Mouse (Mus musculus) heart, embryonic 12.5 days (tissue): ENCODE measurements around the gene Mxd3. TPM values are rescaled to one million over a fixed set of nuclear protein-coding genes. Genes with fewer than 3 reads are reported as not detected.

Source experiments
- ATAC-seq: fragments of 200-750 bp; cut with Nextera tagmentation; 2 replicates; pipeline ENCODE4 v1.8.0; 2017; ENCODE audit warnings: moderate TSS enrichment, moderate library complexity; ENCODE audit not compliant: insufficient number of reproducible peaks, low FRiP score
- H3K27ac ChIP-seq: fragments of 300-500 bp; sonication (generic); 2 replicates; pipeline ENCODE4 v1.5.1; 2016; ENCODE audit warnings: mild to moderate bottlenecking, moderate library complexity; ENCODE audit not compliant: poor library complexity, severe bottlenecking
- H3K27me3 ChIP-seq: fragments of 300-500 bp; sonication (generic); replicated peaks from 2 replicates; pipeline ENCODE4 v1.6.1; 2016; ENCODE audit warnings: mild to moderate bottlenecking, moderate library complexity
- H3K36me3 ChIP-seq: fragments of 300-500 bp; sonication (generic); 2 replicates; pipeline ENCODE4 v1.6.1; 2016; ENCODE audit warnings: mild to moderate bottlenecking, moderate library complexity
- H3K4me1 ChIP-seq: fragments of 300-500 bp; sonication (generic); replicated peaks from 2 replicates; pipeline ENCODE4 v1.6.1; 2016; ENCODE audit warnings: mild to moderate bottlenecking
- H3K4me2 ChIP-seq: fragments of 300-500 bp; sonication (generic); 2 replicates; pipeline ENCODE4 v1.6.1; 2016; ENCODE audit warnings: mild to moderate bottlenecking, moderate library complexity
- H3K4me3 ChIP-seq: fragments of 300-500 bp; sonication (generic); 2 replicates; pipeline ENCODE4 v1.5.1; 2016; ENCODE audit warnings: mild to moderate bottlenecking
- H3K9ac ChIP-seq: fragments of 300-500 bp; sonication (generic); 2 replicates; pipeline ENCODE4 v1.6.1; 2016; ENCODE audit warnings: mild to moderate bottlenecking, moderate library complexity
- H3K9me3 ChIP-seq: fragments of 300-500 bp; sonication (generic); replicated peaks from 2 replicates; pipeline ENCODE4 v1.6.1; 2016; ENCODE audit warnings: mild to moderate bottlenecking, moderate library complexity
- WGBS: fragments of 180-500 bp; shearing (Covaris S2); methylation state at CpG from one replicate; pipeline ENCODE4 v1.1.7; 2016; 5-methylcytosine and 5-hydroxymethylcytosine counted together
- polyA plus RNA-seq: library from polyadenylated mRNA; unstranded; fragments of >200 nt; fragmentation: Nextera tagmentation; extraction: Ambion mirVana; gene quantifications from 2 replicates; pipeline ENCODE4 v1.2.1, GENCODE M21; 2016

Gene Mxd3
- polyA plus RNA-seq, 1 experiment from 2014 or later: 14.7 TPM

- no peak for ATAC-seq
- H3K4me1 ChIP-seq: peaks cover 25% of the 10 kb centered on the region
- 82% methylated on average over 3 of the region's 3 CpGs for WGBS
- H3K9ac ChIP-seq: no peak overlapping the region
- no peaks in the 10 kb centered on the region for H3K9me3 ChIP-seq
- no peaks in the 10 kb centered on the region for H3K27me3 ChIP-seq
- H3K4me2 ChIP-seq: no peak overlapping the region
- no peak overlapping the region for H3K4me3 ChIP-seq
- peaks cover 71% of the 10 kb centered on the region for H3K36me3 ChIP-seq
- no peak overlapping the region for H3K27ac ChIP-seq
These were observed 11.3 kb downstream of the Mxd3 start for GRCm38 (mm10) chr13:55318351-55318750.

GRCm38 (mm10) chr13:55314891-55315412, 14.7 kb downstream of the Mxd3 start:
- Histone ChIP-seq H3K27ac (no peak overlapping the region), H3K36me3 (peaks cover 95% of the 10 kb centered on the region), H3K4me3 (no peak overlapping the region), H3K4me2 (no peak overlapping the region), H3K4me1 (peaks cover 4% of the 10 kb centered on the region), H3K9me3 (no peaks in the 10 kb centered on the region), H3K27me3 (no peaks in the 10 kb centered on the region), H3K9ac (no peak overlapping the region)
- no peak for ATAC-seq
- 87% methylated on average over 2 of the region's 2 CpGs for WGBS

GRCm38 (mm10) chr13:55313051-55313450, 16.6 kb downstream of the Mxd3 start:
- WGBS: 92% methylated on average over 9 of the region's 9 CpGs
- Histone ChIP-seq H3K4me1 (no peaks in the 10 kb centered on the region), H3K27ac (no peak overlapping the region), H3K9me3 (no peaks in the 10 kb centered on the region), H3K36me3 (peaks cover 88% of the 10 kb centered on the region), H3K4me3 (no peak overlapping the region), H3K9ac (no peak overlapping the region), H3K27me3 (no peaks in the 10 kb centered on the region), H3K4me2 (no peak overlapping the region)
- ATAC-seq: no peak

GRCm38 (mm10) chr13:55312028-55312630, 17.5 kb downstream of the Mxd3 start:
- peaks cover 88% of the 10 kb centered on the region for H3K36me3 ChIP-seq
- 91% methylated on average over 8 of the region's 8 CpGs for WGBS

GRCm38 (mm10) chr13:55300913-55301312, 28.7 kb downstream of the Mxd3 start:
- Histone ChIP-seq H3K36me3 (peaks cover 76% of the 10 kb centered on the region), H3K4me1 (no peaks in the 10 kb centered on the region), H3K9me3 (no peaks in the 10 kb centered on the region), H3K27me3 (no peaks in the 10 kb centered on the region), H3K27ac (no peak overlapping the region), H3K4me2 (no peak overlapping the region), H3K4me3 (no peak overlapping the region), H3K9ac (no peak overlapping the region)
- no peak for ATAC-seq
- 86% methylated on average over 5 of the region's 5 CpGs for WGBS

More at GRCm38 (mm10) chr13:55312028-55312630, 17.5 kb downstream of the Mxd3 start:
- Histone ChIP-seq H3K4me1 (no peaks in the 10 kb centered on the region), H3K27ac (no peak overlapping the region), H3K4me3 (no peak overlapping the region), H3K27me3 (no peaks in the 10 kb centered on the region), H3K9ac (no peak overlapping the region), H3K9me3 (no peaks in the 10 kb centered on the region), H3K4me2 (no peak overlapping the region)
- no peak for ATAC-seq

- Histone ChIP-seq H3K27me3 (no peaks in the 10 kb centered on the region), H3K36me3 (peaks cover 76% of the 10 kb centered on the region), H3K9me3 (no peaks in the 10 kb centered on the region), H3K27ac (no peak overlapping the region), H3K4me2 (no peak overlapping the region), H3K4me1 (no peaks in the 10 kb centered on the region), H3K9ac (no peak overlapping the region), H3K4me3 (no peak overlapping the region)
- 95% methylated on average over 1 of the region's 1 CpGs for WGBS
- ATAC-seq: no peak
These were observed 32.9 kb downstream of the Mxd3 start for GRCm38 (mm10) chr13:55296760-55297159.

- H3K4me1 ChIP-seq: no peaks in the 10 kb centered on the region
- 90% methylated on average over 3 of the region's 3 CpGs for WGBS
- no peak overlapping the region for H3K4me2 ChIP-seq
- no peaks in the 10 kb centered on the region for H3K9me3 ChIP-seq
- H3K36me3 ChIP-seq: peaks cover 77% of the 10 kb centered on the region
- H3K9ac ChIP-seq: no peak overlapping the region
- H3K27ac ChIP-seq: no peak overlapping the region
- H3K27me3 ChIP-seq: no peaks in the 10 kb centered on the region
- no peak overlapping the region for H3K4me3 ChIP-seq
- no peak for ATAC-seq
These were observed 40.8 kb downstream of the Mxd3 start for GRCm38 (mm10) chr13:55288854-55289253.

- Histone ChIP-seq H3K4me3 (no peak overlapping the region), H3K9me3 (no peaks in the 10 kb centered on the region), H3K27me3 (no peaks in the 10 kb centered on the region), H3K9ac (no peak overlapping the region), H3K4me2 (no peak overlapping the region), H3K27ac (no peak overlapping the region), H3K36me3 (peaks cover 60% of the 10 kb centered on the region), H3K4me1 (no peaks in the 10 kb centered on the region)
- 78% methylated on average over 5 of the region's 5 CpGs for WGBS
- no peak for ATAC-seq
These were observed 52.0 kb downstream of the Mxd3 start for GRCm38 (mm10) chr13:55277646-55278045.

GRCm38 (mm10) chr13:55277203-55277602, 52.4 kb downstream of the Mxd3 start:
- Histone ChIP-seq H3K27me3 (no peaks in the 10 kb centered on the region), H3K27ac (no peak overlapping the region), H3K4me2 (no peak overlapping the region), H3K4me1 (no peaks in the 10 kb centered on the region), H3K9ac (no peak overlapping the region), H3K4me3 (no peak overlapping the region), H3K9me3 (no peaks in the 10 kb centered on the region), H3K36me3 (peaks cover 58% of the 10 kb centered on the region)
- WGBS: 88% methylated on average over 5 of the region's 5 CpGs
- ATAC-seq: no peak

Other genes starting within 250 kb of the Mxd3 start
- gene Uimc1, start 229.5 kb downstream of the Mxd3 start, polyA plus RNA-seq: 14.3 and 15.4 TPM in 2 replicates
- gene Zfp346, start 224.5 kb downstream of the Mxd3 start, polyA plus RNA-seq: 18.6 and 20.5 TPM in 2 replicates
- not detected in 2 replicates for gene Gm17617, start 196.3 kb downstream of the Mxd3 start, polyA plus RNA-seq
- gene Fgfr4, start 177.2 kb downstream of the Mxd3 start, polyA plus RNA-seq: 0.45 and 0.51 TPM in 2 replicates
- 52.7 and 53.9 TPM in 2 replicates for gene Nsd1, start 120.0 kb downstream of the Mxd3 start, polyA plus RNA-seq
- gene Prelid1, start 9.3 kb downstream of the Mxd3 start, polyA plus RNA-seq: 328 and 343 TPM in 2 replicates
- gene Rab24, start 7.9 kb downstream of the Mxd3 start, polyA plus RNA-seq: 62.0 and 62.3 TPM in 2 replicates
- 105 and 106 TPM in 2 replicates for gene Lman2, start 33.0 kb upstream of the Mxd3 start, polyA plus RNA-seq
- gene Rgs14, start 39.9 kb upstream of the Mxd3 start, polyA plus RNA-seq: 0.42 and 0.52 TPM in 2 replicates
- gene Slc34a1, start 68.4 kb upstream of the Mxd3 start, polyA plus RNA-seq: not detected in 2 replicates
- not detected in 2 replicates for gene Pfn3, start 85.4 kb upstream of the Mxd3 start, polyA plus RNA-seq
- 0.96 TPM in 1 of 2 replicates, not detected in the other for gene F12, start 97.0 kb upstream of the Mxd3 start, polyA plus RNA-seq
- 27.6 and 29.1 TPM in 2 replicates for gene Grk6, start 115.2 kb upstream of the Mxd3 start, polyA plus RNA-seq
- 0.41 TPM in 1 of 2 replicates, not detected in the other for gene Prr7, start 134.4 kb upstream of the Mxd3 start, polyA plus RNA-seq
- 101 TPM in 2 replicates for gene Dbn1, start 158.3 kb upstream of the Mxd3 start, polyA plus RNA-seq
- gene Pdlim7, start 183.9 kb upstream of the Mxd3 start, polyA plus RNA-seq: 427 and 428 TPM in 2 replicates
- gene Dok3, start 199.5 kb upstream of the Mxd3 start, polyA plus RNA-seq: 1.4 and 1.7 TPM in 2 replicates
- gene Ddx41, start 206.8 kb upstream of the Mxd3 start, polyA plus RNA-seq: 30.8 and 34.8 TPM in 2 replicates
- gene Fam193b, start 241.3 kb upstream of the Mxd3 start, polyA plus RNA-seq: 24.3 and 24.4 TPM in 2 replicates
- 133 and 141 TPM in 2 replicates for gene Tmed9, start 243.9 kb upstream of the Mxd3 start, polyA plus RNA-seq